Mouse (Mus musculus): Measurements from ENCODE around the gene Lemd2.

GRCm38 (mm10) chr17:27169952-27170695 is 34.1 kb downstream of the Lemd2 start:
- no peak for TF ChIP-seq CTCF (conservative IDR thresholded peaks at IDR 0.05; ENCODE audit: insufficient read depth, insufficient read length, low read depth, low read length)
- no peak for TF ChIP-seq POLR2A (IDR thresholded peaks at IDR 0.05; ENCODE audit: low read depth, low read length)
